Mouse (Mus musculus) B cell, adult 2 months (primary cell): ENCODE measurements at regions not wholly inside any gene's neighbourhood (a gene's known extent, or its start where the extent isn't known, plus 50 kb on each side); places are given as distances from the start of the nearest gene placed in this dataset.

Source experiments
- DNase-seq, 2 experiments: peaks; one replicate each; pipeline ENCODE4 v3.0.0; 2022

DNA sequence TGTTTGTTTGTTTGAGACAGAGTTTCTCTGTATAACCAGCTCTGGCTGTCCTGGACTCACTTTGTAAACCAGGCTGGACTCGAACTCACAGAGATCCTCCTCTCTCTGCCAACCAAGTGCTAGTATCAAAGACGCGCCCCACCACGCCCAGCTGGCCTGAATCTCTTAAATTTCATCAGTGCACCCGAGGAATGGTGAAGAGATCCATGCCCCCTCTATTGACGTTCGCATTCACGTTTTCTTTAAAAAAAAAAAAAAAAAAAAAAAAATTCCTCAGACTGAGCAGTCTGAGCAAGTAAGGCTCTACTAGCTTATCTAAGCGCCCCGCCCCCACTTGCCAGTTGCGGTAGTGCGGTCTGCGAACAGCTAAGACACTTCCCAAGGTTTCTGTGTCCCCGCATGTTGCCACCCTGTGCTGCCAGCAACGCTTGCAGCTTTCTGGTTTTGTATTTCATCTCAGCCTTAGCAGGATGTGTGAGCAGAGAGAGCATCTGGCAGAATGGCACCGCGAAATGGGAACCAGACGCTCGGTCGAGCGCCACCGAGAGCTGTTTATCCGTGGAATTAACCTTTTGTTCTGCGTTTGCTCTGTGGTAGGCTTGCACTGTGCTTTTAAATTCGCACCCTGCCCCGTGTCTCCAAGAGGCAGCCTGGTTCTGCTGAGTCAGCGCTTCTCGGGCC, 225.1 kb upstream of the Hes1 start:
- DNase-seq: peak; percentile 54 to 60

DNA sequence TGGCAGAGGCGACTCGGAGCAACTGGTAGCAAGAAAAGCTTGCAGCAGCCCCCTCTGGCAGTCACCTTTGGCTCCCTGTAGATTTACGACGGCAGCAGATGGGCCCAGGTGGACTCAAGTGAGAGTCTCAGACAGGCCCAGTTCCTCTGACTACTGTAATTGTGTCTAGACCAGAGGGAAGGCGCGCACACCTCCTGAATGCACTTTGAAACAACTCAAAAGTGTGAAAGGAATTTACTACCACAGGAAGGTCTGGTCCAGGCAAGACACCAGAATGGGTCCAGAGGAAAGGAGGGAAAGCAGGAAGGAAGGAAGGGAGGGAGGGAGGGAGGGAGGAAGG, 224.6 kb upstream of the Hes1 start:
- no peak for DNase-seq

DNA sequence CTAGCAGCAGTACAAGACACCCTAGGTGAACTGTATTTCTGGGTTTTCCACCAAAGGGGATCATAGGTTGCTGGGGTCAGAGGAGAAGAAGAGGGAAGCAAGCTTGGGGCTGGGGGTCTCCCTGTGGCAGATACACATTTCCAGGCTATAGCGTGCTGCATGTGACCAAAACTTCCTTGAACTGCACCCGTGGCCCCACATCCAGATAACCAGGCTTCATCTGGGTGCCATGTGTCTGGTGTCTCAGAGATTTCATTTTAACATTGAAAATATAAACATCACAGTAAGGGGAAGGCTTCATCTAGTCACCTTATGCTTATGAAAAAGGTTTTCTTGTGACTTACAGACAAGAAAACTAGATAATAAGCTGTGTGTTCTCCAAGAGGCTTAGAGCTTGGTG, 223.8 kb upstream of the Hes1 start:
- DNase-seq: no peak

DNA sequence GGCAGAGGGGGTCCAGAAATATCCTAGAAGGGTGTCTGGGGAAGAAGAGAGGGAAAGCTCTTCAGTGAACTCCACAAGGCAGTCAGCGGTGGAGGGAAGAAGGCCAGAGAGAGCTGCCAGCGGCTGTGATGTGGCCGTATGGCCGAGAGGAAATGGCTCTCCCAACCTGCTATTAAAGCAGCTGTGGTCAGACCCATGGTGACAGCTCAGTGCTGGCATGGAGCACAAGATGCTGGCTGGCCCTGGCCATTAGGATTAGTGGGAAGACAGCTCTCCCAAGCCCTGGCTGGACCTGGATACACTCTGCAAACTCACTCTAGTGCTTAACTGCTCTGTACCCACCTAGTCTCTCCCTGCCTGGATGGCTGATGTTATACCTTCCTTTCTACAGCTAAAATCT, 223.1 kb upstream of the Hes1 start:
- DNase-seq: no peak

DNA sequence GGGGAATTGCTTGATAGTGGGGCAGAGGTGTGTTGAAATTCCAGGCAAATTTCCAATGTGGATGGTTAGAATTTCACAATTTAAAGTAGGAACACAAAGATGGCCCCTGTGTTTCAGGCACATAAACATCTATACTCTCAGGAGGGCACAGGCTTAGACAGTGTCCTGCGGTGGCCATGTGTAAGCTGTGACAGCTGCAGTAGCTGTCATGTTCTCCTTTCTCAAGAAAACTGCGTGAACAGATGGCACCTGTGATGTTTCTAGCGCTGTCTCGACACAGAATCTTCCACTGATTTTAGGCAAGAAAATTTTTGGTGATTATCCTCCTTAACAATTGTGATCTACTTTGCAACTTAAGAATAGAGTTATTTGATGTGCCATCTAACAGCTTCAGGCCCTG, 222.1 kb upstream of the Hes1 start:
- no peak for DNase-seq

DNA sequence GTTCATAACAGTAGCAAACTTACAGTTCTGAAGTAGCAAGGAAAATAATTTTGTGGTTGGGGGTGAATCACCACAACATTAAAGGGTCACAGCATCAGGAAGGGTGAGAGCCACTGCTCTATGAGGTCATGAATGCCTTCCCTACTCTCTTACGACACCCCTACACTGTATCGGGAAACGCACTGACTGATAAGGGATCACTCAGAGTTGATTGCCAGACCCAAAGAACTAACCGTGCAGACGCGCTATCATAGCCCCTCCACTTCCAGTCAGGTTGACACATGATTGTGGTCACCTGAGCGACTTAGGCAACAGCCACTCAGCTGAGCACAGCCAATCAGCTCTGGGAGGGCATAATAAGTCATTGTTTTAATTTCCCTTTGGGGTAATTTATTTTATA, 220.7 kb upstream of the Hes1 start:
- no peak for DNase-seq

DNA sequence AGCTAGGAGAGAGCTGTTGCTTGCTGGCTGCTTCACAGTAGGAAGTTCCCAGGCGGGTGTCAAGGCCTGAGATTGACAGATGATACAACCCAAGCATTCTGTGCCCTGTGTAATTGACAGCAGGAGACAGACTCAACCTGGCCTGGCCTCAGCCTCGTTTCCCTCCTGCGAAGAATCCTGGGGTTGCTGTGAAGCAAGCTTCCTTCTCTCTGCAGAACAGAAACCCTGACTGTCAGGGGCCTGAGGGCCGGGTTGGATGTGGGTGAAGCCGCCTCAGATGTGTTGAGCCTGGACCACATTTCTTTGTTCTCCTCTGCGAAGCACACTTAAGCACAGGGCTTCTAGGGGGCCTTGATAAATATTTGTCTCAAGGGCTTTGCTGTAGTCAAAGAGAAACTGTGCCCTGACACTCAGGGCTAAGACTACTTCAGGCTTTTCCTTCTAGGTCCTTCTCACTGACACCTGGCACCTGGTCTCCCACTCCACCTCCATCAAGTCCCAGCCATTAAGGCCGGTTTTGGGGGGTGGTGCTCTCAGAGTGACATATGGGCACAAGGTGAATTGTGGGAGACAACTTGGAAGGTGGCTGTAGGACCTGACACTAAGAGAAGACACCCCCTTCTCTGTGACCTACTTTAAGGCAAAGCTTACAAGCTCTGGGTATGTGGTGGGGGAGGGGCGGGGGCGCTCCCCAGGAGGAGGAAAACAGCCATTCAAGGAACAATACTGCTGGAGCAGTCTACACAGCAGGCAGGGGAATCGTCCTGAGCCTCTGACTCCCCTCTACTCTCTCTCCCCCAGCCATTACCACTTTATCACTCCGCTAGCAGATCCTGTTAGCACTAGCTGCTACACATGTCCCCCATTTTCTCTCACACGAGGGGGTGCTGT, 219.2 kb upstream of the Hes1 start:
- no peak for DNase-seq

DNA sequence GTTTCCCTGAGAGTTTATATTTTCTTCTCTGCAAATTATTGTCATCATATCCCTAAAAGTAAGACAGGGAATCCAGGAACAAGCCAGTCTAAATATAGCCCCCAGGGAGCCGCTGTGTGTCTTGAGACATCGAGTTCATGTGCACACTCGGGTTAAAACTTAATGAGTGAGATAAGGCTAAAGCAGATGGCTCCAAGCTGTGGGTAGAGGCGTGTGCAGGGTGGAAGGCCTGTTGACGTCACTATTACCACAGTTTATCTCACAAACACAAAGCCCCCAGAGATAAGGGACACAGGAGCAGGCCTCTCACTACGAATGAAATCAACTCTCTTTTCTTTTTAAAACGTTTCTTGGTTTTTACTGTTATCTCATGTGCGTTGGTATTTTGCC, 218.6 kb upstream of the Hes1 start:
- no peak for DNase-seq

DNA sequence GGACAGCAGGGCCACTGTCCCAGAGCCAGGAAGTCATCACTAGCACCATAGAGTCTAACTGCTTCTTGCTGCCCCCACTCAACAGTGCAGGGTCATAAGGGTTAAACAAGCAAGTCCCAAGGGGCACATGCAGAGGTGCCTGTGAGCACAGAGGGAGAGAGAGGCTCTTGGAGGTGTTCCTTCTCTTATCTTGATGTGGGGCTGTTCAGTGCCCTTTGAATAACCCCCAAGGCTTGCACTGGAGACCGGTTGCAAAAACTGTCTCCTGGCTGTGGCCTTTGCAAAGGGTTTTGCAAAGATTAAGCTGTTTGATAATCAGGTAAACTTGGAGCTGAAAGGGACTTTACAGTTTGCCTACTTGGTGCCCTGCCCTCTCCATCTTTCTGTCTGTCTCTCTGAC, 217.1 kb upstream of the Hes1 start:
- DNase-seq: peak; percentile 28 to 30

DNA sequence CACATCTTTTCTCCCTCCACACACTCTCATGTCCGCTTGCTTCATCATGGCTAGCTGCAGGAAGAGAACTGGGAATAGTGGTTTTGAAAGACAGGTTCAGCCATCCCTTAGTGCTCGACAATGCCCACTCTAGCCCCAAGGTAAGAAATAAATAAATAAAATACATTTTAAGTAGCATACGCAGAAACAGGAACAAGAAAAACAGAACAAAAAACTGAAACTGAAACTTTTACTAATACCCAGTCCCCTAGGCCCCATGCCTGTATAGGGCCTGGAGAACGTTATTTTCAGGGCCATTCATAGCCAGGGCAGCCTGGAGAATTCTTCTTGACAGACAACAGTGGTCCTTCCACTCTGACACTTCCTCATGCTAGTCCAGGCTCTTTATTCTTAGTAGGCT, 216.4 kb upstream of the Hes1 start:
- DNase-seq: peak; percentile 62 to 68

DNA sequence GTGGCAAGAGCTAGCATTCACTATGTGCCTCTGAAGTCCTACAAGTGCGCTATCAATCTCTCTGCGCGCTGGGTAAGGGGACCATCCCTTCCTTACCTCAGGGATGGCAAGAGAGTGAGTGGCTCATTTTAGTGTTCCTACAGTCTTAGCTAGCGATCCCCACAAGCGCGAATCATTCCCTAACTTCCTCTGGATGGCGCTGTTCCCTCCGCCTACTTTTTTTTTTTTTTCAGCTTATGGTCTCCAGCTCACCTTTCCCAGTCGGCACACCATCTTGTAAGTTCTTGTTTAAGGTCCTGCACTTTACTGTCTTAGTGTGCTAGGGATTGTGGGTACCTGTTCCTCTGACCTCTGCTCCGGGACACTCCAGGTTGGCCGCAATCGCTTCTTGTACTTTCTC, 215.7 kb upstream of the Hes1 start:
- no peak for DNase-seq

DNA sequence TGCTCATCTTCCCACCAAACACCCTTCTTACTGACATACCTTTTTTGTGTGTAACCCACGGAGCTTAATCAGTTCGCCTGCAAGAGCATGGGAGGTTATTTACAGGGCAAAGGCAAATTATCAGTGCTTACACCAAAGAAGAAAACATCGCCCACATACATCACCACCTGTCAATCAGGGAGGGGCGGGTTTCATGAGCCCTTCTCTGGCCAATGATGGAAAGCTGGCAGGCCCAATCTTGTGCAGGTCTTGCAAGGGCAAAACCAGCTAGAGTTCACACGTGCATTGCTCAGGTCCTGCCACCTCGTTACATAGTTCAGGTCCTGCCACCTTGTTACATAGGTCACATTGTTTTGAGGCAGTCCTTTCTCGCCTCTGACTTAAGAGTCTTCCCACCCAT, 214.7 kb upstream of the Hes1 start:
- DNase-seq: no peak

DNA sequence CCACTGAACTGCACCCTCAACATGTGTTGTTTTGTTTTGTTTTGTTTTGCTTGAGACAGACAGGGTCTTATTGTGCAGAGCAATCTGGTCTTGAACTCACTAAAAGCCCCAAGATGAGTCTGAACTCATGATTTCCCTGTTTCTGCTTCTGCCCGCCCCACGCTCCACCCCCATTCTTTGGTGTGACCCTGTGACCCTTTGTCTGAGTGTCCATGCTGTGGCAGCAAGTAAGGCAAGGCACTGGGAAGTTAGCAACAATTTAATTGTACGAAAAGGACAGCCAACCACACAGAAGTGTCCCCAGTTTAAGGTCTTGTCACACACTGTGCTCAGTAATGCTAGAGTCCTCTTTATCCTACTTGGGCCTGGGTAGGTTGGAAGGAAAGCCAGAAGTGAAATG, 213.6 kb upstream of the Hes1 start:
- no peak for DNase-seq

DNA sequence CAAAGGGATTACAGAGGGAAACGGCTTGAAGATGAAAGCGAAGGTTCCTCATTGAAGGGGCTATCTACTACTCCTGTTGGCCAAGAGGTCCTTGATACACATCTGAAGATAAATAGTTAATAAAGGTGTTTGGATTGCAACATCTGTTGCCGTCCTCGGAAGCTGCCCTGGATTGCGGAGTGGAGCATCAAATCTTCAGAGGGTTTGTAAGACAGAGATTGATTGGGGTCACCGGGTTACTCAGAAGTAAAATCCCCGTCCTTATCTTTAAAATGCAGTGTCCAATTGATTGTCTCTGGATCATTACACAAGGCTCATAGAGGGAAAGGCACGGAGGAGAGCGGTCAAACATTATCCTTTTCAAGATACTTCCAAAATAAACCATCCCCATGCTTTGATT, 212.4 kb upstream of the Hes1 start:
- no peak for DNase-seq

DNA sequence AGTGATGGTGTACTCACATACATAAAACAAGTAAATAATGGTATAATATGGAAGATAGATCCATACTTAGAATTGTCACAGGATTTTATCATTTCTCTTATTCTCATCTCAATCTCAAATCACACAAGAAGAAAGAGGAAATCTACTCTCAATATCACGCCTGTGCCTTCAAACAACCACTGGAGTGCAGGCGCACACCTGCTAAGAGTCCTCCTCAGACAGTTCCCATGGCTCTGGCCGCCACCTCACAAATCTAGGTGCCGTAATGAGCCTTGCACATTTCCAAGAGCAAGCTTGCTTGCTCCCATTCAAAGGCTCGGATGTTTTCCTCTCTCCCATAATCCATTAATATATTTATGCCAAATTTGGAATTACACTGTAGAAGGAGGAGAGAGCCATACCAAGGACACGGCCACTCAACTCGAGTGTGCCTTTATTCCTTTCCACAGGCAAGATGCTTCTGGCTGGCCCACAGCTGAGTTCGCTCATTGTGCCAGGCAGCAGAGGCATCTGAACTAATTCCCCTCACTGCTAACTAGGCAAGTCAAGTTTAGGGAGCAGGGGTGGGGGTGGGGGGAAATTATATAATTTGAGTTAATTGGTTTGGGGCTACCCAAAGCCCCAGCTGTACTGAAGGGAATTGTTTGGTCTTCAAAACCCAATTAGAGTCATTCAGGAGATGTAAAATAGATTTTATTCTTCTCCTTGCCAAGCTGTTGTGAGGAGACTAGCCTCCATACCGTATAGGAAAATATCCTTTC, 209.2 kb upstream of the Hes1 start:
- DNase-seq: no peak

DNA sequence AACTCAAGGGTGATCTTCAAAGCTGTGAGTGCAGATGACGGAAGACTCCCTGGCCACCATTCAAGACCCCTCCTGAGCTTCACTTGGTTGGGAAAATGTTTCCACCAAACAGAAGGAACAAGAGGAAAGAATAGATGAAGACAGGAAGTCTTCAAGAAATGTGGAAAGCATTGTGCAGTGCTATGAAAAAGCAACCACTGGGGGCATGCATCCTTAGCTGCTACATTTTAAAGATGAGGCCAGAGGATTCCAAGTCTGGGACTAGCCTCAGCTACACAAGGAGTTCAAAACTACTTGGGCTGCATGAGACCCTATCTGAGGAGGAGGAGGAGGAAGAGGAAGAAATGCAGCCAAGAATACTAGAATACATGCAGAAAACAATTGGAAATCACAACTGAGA, 207.6 kb upstream of the Hes1 start:
- DNase-seq: no peak

DNA sequence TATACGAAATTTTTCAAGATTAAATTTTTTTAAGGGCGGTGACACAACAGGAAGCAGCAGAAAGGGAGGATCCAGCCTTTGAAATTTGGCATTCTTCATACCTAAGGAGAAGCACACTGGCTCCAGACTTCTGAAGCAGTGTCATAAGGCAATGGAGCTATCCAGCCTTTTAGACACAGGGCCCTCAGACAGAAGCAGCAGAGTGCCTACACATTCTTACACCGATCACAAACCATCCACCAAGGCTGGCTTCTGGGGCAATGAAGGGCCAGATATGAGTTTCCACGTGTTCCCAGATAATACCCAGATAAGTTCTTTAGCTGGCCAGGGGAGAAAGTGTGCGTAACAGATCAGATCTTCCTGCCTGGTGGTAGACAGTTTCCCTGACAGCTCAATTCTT, 205.5 kb upstream of the Hes1 start:
- no peak for DNase-seq

DNA sequence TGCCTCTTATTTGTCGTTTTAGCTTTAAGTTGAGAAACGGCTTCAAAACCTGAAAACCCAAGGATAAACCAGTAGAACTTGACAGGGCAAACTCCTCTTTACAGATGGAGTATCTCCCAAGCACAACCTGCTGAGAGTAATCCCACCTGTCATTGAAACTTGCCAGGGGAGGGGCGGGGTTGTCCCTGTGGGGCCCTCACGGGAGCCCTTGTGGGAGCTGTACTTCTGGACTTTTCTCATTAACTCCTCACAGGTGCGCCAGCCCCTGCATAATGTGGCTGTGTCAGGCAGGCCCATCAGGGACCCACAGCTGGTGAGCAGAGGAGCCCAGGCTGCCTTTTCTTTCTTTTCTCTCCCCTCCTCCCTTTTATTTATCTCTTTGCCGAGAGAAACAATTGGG, 203.9 kb upstream of the Hes1 start:
- no peak for DNase-seq

DNA sequence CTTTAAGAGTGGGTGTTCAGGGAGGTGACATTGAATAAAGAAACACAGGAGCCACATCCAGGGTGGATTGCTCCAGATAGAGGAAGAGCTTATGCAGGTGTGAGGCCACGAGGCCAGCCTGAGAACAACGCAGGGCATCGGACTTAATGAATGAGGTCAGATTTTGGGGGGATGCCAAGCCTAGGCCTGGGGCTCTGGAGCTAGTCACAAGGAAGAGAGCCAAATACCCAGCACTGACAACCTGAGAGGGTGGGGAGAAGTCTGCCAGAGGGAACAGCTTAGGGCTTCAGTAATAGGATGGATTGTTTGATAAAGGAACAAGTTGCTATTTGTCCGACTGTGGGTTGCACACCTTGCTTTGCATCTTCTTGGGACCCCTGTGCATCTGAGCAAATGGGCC, 203.1 kb upstream of the Hes1 start:
- DNase-seq: no peak

DNA sequence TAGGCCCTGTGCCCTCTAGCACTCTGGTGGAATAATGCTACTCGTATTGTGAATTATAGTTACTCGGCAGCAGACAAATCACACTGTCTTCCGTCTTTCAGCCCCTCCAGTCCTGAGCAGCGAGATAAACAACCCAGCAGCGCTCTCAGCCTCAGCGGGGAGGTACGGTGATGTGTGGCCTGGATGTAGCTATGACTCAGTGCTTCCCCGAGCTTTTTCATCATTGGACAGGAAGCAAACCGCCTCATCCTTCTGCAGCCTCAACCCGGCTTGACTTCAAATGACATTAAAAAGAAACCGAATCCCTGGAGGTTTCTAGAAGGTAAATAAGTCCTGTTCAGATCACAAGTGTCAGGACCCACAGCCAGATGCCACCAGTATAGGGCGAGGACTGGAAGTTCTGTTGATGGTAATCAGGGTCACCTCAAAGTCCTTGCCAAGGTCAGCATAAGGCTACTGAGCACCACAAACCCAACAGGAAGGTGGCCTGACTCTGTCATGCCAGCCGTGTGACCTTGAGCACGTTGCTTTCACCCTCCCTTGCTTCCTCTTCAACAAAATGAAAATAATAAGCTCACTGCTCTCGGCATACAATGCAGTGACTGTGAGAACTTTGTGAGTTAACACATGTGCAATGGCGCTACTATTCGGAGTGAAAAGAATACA, 199.0 kb upstream of the Hes1 start:
- peak in 1 of 2 experiments; percentile 11 for DNase-seq

DNA sequence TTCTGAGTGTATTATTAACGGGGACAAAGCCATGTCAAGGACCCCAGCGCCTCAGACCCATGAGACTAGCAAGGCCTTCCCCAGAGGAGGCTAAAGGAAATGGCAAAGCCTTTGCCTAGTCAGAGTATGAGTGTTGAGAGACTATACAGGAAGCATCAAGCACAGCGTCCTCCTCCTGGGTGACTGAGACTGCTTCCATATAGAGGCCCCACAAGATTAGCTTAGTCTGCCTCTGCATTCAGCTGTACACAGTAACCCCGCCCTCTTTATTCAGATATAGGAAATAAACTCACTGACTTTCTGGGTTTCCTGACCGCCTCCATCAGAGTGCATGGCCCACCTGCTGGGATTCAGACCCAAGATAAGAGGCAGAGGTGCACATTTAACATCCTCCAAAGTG, 192.8 kb upstream of the Hes1 start:
- DNase-seq: no peak

DNA sequence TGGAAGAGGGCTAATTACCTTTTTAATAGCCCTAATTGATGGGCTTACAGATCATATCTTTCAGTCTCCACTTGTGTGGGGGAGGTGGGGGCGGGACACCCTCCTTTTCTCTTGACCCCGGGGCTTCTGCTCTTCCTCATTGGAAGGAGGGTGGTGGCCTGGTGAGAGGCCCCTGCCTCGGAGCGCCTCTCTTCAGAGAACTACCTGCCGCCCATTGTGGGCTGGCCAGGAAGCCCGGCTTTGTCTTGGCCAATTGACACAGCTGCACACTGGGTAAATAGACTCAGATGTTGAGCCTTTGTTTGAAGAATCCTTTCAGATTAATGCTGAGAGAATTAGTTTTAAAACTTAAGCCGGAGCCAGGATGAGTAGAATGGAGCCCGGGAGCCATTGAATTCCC, 188.0 kb upstream of the Hes1 start:
- no peak for DNase-seq

DNA sequence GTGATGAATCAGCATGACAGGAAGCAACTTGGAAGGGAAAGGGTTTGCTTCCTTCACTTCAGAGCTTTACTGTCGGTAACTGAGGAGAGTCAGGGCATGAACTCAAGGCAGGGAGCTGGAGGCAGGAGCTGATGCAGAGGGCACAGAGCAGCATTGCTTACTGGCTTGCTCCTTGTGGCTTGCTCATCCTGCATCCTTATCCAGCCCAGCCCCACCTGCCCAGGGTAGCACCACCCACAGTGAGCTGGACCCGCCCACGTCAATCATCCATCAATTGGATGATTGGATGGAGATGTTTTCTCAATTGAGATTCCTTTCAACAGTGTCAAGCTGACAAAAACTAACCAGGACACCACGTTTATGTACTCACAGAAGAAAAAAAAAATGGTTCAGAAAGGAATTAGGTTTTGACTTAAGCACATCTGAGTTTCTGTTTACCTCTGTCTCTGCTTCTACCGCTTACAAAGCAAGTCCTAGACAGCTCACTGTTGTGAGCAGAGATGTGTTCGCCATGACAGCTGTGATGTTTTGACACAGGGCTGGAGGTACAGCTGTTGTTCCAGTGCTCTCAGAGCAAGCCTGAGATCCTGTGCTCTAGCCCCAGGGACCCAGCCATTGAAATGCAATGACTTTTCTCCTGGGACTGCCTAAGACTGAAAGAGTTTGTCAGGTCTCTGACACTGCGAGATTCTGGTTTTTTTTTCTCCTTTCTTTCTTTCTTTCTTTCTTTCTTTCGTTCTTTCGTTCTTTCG, 186.6 kb upstream of the Hes1 start:
- DNase-seq: no peak
